Mouse (Mus musculus) adrenal gland, adult 2 months (tissue): ENCODE measurements around the gene Ak5. TPM values are rescaled to one million over a fixed set of nuclear protein-coding genes. Genes with fewer than 3 reads are reported as not detected.

Experiments
- DNase-seq: peaks from one replicate; pipeline ENCODE4 v3.0.0; 2021
- polyA plus RNA-seq: library from polyadenylated mRNA; depleted of rRNA; stranded (reverse); fragments of >200 nt; gene quantifications from 2 replicates; pipeline ENCODE4 v1.2.3, GENCODE M21; 2012; rRNA removed
- total RNA-seq, 2 experiments: library from RNA; stranded (reverse); gene quantifications; 2 replicates each; pipeline ENCODE4 v1.2.3; 2021

The Ak5 gene
- total and polyA plus RNA-seq, 3 experiments = 0.72 to 4.8 (median 3.2) TPM

DNA sequence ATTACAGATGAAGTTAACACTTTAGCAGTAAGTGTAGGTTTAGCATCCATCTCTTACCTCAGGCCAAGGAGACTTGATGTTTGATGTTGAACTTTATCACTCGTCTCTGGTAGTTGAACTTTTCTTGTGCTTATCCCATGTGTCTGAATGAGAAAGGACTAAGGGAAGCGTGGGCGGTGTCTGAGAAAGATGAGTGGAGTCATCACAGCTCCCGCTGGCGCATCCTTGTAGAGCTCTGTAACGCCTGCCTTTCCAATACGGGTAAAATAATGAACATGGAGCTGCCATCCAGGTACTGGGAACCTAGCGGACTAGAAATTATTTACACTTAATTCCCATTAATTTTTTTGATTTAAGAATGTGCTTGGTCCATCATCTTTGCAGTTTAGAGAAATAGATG is 239.2 kb downstream of the Ak5 start:
- DNase-seq = no peak

Other genes starting within 250 kb of the Ak5 start
- gene Pigk, start 45.7 kb upstream of the Ak5 start, total RNA-seq = 10 to 100 TPM; 62.5 to 63.6 TPM
- gene Pigk, start 45.7 kb upstream of the Ak5 start, polyA plus RNA-seq = 11.8 and 18.8 TPM in 2 replicates